Mouse (Mus musculus): Measurements from ENCODE around the gene Gne.
"Not testable (repeated sequence)": the region's sequence is repeated elsewhere in the genome, so short reads cannot be mapped to it uniquely, and the experiment has no call there.

Gene Gne

DNA sequence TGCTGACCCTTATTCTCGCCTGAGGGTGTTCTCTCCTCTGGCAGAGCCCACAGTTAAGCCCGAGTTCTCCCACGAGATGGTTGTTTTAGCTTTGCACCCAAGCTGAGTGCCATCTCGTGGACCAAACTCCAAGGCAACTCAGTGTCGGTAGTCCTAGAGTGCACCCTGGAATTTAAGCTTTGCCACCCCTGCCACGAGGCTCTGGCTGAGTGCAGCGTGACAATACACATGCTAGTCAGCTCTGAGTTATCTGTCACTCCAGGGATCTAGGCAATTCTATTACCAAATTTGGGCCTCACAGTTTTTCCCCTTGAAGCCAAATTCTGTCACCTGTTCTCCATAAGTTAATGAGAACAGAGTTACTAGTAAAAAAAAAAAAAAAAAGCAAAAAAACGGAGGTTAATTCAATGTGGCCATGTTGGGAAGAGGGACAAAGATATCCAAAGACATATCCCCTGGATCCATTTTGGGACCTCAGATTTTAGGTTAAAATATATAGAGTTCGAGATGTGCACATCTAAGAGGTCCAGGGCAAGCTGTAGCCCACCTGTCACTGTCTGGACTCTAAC is 11.0 kb downstream of the Gne start:
- DNase-seq (ENCODE audit: low read depth), result no peak

DNA sequence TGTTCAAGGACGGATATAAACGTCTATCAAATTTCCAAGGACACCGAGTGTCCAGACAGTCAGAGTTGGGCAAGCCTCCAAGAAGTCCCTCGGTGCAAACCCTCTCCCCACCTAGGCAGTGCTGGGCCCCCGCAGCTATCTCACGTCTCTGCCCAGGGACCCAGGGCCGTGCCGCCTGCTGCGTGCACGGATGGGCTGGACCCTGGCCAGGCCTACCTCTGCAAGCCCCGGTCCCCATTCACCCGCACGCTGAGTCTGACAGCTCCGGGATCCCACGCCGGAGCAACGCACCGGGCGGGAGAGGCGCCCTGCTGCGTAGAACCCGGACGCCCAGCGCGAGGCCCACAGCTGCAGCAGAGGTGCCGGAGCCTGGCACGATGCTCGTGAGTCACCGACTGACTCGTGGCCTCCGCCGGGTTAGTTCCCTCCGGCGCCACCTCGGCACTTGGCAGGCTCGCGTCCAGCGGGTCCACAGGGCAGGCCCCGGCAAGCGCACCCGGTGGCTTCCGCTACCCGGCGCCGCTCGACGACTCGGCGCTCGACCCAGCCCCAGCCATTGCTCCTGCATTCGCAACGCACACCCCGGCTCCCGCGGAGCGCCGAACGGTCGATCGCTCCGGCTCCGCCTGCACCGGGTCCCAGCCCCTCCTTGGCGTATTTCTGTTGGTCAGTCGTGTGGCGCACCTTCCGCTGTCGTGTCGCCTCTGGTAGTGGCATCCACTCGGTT is 11.7 kb downstream of the Gne start:
- DNase-seq (ENCODE audit: low read depth), result peak; percentile 86

DNA sequence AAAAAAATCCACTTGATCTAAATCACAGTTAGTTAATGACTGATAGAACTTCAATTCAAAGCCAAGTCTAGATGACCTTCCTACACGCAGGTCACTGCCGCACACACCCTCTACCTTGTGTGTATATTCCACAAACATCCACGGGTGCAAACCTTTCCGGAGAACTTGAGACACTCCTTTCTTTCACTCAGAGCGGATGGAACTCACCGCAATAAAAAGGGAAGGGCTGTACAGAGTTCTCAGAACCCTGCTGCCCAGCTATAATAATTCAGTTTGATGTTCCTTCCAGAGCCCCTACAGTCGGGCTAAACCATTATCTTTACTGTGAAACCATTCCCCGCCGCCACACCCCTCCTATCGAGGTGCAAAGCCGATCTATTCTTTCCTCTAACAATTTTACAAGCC is 12.2 kb downstream of the Gne start:
- no peak for DNase-seq (ENCODE audit: low read depth)

DNA sequence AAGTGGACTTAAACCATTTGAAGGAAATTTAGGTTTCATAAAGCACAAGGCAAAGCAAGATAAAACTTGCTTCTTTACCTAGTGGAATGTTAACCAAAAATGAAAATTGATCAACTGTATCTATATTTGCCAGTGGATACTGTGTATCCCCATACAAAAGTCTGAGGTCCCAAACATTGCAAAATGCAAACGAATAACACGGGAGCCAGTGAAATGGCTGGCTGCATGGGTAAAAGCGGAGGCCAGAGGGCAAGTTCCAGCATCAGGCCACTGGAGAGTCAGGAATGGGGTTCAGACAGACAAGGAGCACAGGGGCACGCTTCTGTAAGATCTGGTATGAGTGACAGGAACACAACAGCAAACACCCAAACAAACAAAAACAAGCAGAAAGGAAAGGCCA is 13.3 kb downstream of the Gne start:
- no peak for DNase-seq (ENCODE audit: low read depth)

DNA sequence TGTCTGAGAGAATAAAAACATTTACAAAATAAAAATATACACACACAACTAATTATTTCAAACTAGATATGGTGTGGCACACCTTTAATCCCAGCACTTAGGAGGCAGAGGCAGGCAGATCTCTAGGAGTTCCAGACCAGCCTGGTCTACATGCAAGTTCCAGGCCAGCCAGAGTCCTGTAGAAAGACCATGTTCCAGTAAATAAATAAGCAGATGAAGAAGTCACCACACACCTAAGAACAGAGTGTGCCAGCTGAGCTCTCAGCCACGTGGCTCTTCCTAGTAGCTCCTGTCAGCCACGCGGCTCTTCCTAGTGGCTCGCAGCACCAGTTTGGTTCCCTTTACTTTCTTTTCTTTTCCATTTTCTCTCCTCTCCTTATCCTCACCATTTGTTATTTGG is 14.6 kb downstream of the Gne start:
- no peak for DNase-seq (ENCODE audit: low read depth)

DNA sequence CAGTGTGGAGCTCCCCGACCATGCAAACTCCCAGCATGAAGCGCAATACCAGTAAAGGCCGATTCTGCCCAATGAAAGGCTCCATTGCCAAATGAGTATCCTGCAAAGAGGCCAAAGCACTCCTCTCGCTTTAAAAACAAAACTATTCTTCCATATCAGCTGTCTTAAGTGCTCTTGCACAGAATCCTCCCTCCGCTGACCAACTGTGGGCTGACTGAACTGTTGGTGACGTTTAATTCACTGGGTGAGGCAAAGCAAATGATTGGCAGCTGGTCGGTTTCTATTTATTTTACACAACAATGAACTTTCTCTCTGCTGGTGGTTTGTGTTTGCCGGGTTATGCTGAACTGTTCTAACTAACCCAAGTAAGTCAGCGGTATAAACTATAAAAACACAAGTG is 15.2 kb downstream of the Gne start:
- DNase-seq (ENCODE audit: low read depth), result no peak

DNA sequence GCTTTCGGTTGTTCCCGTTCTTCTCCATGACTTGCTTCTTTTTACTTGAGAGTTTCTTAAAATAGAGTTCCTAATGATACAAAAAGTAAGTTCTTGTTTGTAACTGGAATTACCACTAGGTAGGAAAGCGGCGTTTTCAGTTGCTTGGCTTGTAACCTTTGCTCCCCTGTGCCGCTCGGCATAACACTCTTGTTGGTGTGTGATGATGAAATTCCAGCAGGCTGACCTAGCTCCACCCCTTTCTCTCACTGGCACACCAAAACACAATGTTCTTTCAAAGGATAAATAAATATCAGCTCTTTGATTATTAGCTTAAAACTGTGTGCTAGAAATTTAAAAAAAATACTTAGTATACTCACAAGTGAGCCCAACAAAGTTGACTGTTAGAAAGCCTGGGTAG is 17.1 kb downstream of the Gne start:
- DNase-seq (ENCODE audit: low read depth), result no peak

DNA sequence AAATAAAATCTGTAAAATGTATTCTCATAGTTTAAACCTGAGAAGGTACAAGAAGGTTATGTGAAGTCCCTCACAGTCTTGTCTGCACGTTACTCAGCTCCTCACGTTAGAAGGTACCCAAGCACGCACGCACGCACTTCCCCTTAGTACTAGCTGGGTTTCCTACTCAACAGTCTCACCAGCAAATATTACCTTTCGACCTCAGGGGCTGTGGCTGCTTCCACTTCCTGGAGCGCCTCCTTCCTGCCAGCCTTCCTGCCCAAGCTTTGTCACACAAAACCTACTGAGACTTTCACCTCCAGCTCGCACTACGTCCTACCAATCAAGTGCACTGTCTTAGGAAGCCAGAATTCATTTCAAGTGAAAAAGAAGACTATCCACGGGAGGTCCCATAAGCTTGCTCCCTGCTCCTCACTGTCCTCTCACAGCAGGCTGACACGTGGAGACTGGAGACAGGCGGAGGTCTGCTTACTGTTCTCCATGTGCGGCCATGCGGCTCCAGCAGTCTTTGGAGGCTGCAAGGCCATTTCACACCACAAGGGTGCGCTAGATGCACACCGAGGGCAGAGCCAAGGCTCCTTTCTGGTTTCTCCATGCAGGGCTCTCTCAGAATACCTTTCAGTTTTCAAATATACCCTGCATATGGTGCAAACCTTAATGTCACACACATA is 18.5 kb downstream of the Gne start:
- peak; percentile 97 for DNase-seq (ENCODE audit: low read depth)

DNA sequence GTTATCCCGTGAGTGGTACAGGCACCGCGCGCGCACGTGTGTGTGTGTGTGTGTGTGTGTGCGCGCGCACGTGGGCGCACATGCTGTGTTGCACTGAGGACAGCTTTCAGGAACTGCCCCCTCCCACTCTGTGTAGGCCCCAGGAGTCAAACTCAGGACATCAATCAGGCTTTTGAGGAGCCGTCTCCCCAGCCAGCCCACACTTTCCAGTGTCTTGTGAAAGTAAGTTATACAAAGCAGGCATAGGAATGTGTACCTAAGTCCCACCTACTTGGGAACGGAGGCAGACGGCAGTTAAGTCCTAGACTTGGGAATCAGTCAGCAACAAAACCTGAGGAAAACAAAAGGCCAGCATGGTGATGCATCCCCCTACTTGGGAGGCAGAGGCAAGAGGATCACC is 21.2 kb downstream of the Gne start:
- peak; percentile 23 for DNase-seq (ENCODE audit: low read depth)

DNA sequence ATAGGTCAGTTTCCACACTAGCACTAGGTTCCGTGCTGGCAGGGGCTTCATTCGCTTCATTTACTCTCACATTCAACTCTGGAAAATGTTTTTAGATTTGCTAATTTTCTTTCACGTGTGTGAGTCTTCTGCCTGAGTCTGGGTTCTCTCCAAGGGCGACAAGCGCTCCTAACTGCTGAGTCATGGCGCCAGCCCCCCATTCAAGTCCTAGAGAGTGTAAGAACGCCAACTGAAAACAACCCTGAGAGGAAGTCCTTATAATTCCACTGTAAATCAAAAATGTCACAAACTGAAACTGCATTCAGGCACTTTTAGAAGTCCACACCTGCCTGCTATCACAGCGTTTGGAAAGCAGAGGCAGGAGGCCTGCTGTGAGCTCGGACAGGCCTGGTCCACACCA is 21.9 kb downstream of the Gne start:
- no peak for DNase-seq (ENCODE audit: low read depth)

DNA sequence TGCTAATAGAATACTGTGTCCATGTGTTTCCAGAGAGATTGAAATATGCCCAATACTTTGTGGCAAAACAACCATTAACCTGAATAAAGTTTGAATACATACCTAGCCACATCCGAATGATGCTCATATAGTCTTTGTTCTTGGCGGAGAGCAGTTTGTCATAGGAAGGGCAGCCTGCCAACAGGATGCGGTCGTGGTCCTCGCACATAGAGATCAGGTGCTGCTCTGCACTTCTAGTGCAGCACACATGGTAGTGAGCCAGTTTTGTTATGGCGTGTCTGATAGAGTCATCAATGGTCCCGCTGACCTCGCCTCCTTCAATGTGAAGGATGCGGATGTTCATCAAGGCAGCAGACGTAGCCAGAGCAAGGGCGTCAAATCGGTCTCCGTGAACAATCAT is 24.3 kb downstream of the Gne start:
- peak; percentile 89 for DNase-seq (ENCODE audit: low read depth)

DNA sequence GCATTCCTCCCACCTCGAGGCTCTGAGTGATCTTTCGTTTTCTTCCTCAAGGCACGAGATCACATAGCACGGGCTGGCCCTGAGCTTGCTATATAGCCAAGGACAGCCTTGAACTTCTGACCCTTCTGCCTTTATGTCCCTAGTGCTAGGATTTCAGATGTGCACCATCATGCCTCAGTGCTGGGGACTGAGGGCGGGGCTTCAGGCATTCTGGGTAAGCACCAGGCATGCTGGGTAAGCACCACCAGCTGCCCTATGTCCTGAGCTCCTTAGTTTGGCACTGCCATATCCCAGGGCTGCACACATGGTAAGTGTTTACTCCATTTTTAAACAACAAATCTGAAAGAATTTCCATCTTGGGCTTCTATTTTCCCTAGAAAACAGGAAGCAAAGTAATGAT is 34.2 kb downstream of the Gne start:
- DNase-seq (ENCODE audit: low read depth), result no peak

DNA sequence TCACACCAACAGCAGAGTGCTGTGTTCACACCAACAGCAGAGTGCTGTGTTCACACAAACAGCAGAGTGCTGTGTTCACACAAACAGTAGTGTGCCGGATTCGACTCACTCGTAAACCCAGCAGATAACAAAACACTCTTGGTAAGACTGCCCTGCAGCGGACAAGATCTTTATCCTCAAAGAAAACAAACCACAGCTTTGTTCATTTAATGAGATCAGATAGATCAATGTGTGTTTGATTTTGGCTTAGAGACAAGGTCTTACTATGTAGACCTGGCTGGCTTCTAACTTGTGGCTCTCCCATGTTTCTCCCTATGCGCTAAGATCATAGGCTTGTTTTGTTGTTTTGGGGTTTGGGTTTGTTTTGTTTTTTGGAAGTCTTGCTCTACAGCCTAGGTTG is 37.9 kb downstream of the Gne start:
- no peak for DNase-seq (ENCODE audit: low read depth)

DNA sequence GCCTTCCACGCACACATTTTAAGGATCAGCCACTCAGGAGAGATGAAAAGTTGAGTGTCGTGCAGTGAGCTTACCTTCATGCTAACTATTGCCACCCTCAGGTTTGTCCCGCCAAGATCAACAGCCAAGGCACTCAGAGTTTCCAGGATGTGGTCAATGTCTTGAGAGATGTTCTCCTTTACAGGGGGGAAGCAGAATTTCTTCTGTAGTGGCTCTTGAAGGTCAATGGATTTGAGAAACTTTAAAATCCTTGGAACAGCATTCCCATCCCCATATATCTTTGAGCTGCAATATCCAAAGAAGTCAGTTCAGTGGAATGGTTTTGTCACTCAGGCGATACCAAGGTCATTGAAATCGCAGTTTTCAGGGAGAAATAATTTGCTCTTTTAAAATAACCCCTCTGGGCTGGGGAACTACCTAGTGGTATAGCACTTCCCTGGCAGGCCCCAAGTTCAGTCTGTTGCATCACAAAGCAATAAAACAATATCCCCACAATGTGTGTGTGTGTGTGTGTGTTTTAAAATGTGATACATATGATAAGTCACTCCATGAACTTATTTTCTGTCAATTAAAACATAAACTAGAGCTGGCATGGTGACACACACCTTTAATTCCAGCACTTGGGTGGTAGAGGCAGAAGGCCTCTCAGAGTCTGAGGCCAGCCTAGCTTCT is 39.2 kb downstream of the Gne start:
- peak; percentile 64 for DNase-seq (ENCODE audit: low read depth)

DNA sequence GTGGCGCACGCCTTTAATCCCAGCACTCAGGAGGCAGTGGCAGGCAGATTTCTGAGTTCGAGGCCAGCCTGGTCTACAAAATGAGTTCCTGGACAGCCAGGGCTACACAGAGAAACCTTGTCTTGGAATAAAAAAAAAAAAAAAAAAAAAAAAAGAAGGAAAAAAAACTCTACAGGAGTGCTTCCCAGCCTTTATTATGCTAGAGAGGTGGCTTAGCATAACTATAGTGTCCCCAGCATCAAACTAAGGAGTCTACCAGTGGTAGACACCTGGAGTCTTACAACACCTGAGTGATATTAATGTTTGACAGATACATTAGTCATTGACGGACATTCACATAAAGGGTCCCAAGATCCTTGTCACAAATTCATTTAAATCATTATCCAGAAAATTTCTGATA is 40.8 kb downstream of the Gne start:
- DNase-seq (ENCODE audit: low read depth), result not testable (repeated sequence)

DNA sequence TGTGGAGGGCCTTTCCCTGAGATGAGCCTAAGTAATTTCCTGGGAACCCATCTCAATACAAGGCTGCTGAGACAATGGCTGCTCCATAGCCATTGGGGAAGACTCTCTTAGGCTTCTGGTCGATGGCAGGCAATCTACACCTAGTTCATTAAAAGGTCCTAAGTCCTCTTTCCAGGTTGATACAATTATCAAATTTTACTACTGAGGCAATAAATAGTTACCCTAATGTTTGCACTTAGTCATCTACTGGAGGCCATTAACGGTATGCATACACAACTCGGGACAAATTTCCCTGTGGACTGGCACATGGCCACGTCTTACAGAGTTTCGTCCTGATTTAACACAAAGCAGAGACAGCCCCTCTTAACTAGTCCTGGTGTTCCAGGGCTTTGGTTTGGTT is 41.5 kb downstream of the Gne start:
- no peak for DNase-seq (ENCODE audit: low read depth)

DNA sequence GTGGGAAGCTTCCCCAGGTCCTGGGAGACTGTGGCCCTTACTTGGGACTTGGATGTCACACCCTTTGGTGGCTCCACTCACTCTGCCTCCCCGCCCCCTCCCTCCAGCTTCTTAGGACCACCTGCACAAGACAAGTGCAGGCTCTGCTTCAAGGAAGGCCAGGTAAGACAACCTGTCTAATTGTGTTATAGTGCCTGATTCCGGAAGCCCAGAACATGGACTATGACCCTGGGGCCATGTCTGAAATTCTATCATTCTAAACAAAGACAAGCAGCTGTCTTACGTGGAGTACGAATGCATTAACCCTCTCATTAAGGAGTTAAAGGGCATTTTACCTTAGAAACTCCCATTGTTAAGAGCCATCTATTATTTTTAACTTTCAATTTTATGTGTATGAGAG is 43.2 kb downstream of the Gne start:
- DNase-seq (ENCODE audit: low read depth), result no peak

DNA sequence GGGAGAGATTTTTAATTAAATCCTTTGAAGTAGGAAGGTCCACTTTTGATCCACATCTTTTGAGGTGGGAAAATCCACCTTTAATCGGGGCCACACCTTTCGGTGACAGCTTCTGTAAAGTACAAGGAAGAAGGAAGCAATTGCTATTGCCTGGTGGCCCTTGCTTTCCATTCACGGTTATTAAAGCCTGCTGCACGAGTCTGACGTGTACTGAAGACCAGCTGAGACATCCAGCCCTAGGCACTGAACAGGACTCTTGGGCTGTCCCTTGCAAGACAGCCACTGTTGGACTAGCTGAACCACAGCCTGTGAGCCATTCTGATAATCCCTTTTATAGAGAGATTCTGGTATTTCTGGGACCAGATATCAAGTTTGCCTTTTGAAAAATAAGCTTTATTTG is 47.5 kb downstream of the Gne start:
- no peak for DNase-seq (ENCODE audit: low read depth)

DNA sequence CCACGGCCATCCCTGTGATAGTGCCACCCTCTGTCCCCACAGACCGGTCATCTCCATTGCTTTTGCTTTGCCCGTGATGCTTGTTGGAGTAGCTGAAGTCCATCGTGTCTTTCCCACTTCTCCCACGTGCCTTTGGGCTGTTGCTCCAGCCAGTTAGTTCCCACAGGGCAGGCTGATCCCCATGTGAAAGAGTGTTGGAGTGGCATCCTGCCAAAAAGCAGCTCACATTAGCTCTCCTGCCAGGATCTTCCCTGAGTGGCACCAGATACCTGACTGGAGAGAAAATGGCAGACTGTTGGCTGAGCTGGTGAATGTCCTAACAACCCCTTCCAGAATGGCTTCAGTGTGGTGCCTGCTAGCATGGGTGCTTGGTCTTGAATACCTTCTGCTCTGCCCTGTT is 52.5 kb downstream of the Gne start:
- DNase-seq (ENCODE audit: low read depth), result no peak

DNA sequence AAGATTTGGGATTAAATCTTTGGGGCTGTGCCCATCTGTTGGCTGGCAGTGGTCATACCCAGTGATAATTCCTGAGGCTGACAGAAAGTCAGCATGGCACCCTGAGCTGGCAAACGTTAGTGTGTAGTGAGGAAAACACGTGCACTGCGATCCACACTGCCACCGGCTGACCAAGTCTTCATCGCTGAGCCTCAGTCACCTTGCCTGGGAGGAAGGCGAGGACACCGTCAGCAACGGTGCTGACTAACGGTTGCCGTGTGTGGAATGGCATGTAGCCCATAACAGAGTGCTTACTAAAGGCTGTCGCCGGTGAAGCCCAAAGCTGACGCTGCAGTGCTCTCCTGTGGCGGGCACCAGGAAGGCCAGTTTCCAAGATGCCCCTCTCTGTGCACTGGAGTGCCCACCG is 54.3 kb downstream of the Gne start:
- no peak for DNase-seq (ENCODE audit: low read depth)

DNA sequence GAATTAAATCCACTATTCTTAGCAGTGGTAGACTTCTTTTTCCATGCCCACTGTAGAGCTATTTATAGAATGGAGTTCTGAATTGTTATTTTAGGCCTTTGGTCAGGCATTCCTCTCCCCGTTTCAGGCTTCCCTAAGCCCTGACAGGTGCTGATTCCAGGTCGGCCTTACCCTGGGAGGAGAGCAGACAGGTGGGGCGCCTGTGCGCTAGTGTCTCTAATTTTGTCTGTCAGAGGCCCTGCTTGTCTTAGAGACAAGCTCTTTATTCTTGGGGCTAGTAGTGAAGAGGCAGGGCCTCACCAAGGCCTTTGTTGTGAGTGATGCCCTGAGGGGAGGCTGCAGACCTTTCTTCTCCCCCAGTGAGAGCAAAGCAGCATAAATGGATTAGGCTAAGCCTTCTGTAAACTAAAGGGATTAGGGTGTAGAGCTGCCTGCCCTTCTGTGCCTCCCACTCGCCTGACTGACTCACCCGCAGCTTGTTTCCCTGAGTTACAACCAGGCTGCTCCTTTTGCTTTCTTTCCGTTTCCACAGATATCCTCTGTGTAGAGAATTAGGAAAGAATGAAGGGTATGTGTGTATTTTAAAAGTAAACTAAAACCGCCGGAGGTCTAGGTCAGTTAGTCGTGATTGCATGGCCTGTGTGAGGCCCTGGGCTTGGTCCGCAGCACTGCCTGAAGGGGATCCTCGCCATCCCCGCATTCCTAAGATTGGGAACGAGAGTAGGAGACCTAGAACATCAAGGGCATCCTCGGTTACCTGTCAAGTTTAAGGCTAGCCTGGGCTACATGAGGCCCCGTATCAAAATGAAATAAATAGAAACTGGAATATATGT is 55.5 kb downstream of the Gne start:
- DNase-seq (ENCODE audit: low read depth), result no peak

DNA sequence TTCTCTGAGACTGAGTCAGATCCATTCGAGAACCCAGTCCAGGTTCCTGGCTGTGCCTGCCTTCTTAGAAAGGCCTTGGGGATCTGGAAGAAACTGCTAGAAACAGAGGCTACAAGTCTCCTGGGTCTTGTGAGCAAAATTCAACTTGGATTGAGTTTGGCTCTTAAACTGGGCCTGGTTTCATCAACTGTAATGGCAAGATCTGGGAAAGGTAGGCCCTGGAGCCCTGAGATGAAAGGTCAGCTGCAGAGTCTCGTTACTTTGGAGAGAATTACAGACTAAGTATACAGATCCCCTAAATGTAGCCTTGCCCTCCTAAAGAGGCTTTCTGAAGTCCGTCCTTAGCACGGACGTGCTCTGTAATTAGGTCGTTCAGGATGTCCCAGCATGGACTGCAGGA is 58.4 kb downstream of the Gne start:
- DNase-seq (ENCODE audit: low read depth), result no peak
